Mouse (Mus musculus) forebrain, embryonic 16.5 days (tissue): ENCODE measurements around the gene Olfr1284. TPM values are rescaled to one million over a fixed set of nuclear protein-coding genes. Genes with fewer than 3 reads are reported as not detected.
"Not testable (repeated sequence)": the region's sequence is repeated elsewhere in the genome, so short reads cannot be mapped to it uniquely, and the experiment has no call there.

Experiments
- ATAC-seq: fragments of 200-750 bp; cut with Nextera tagmentation; 2 replicates; pipeline ENCODE4 v1.8.0; 2017; ENCODE audit warnings: mild to moderate bottlenecking, moderate library complexity
- H3K27ac ChIP-seq: fragments of 300-500 bp; sonication (generic); 2 replicates; pipeline ENCODE4 v1.5.1; 2014; ENCODE audit warnings: low read length, control low read depth
- H3K27me3 ChIP-seq: fragments of 300-500 bp; sonication (generic); replicated peaks from 2 replicates; pipeline ENCODE4 v1.6.1; 2014; ENCODE audit warnings: low read length; ENCODE audit not compliant: control insufficient read depth, insufficient read depth
- H3K36me3 ChIP-seq: fragments of 300-500 bp; sonication (generic); 2 replicates; pipeline ENCODE4 v1.6.1; 2014; ENCODE audit not compliant: control insufficient read depth, insufficient read depth
- H3K4me1 ChIP-seq: fragments of 300-500 bp; sonication (generic); replicated peaks from 2 replicates; pipeline ENCODE4 v1.6.1; 2014; ENCODE audit warnings: low read length; ENCODE audit not compliant: control insufficient read depth, insufficient read depth
- H3K4me2 ChIP-seq: fragments of 300-500 bp; sonication (generic); 2 replicates; pipeline ENCODE4 v1.6.1; 2014; ENCODE audit warnings: mild to moderate bottlenecking, low read length, control low read depth
- H3K4me3 ChIP-seq: fragments of 300-500 bp; sonication (generic); replicated peaks from 2 replicates; pipeline ENCODE4 v1.5.1; 2014; ENCODE audit warnings: mild to moderate bottlenecking, low read length, control low read depth
- H3K9ac ChIP-seq: fragments of 300-500 bp; sonication (generic); replicated peaks from 2 replicates; pipeline ENCODE4 v1.6.1; 2014; ENCODE audit warnings: low read depth, low read length, control low read depth
- H3K9me3 ChIP-seq: fragments of 300-500 bp; sonication (generic); 2 replicates; pipeline ENCODE4 v1.6.1; 2016; ENCODE audit warnings: low read length; ENCODE audit not compliant: control insufficient read depth
- WGBS: fragments of 180-500 bp; shearing (Covaris S2); extraction: QIAGEN DNeasy Blood & Tissue Kit; methylation state at CpG from one replicate; pipeline ENCODE4 v1.1.7; 2014; 5-methylcytosine and 5-hydroxymethylcytosine counted together
- polyA plus RNA-seq: library from polyadenylated mRNA; unstranded; fragments of >200 nt; fragmentation: Nextera tagmentation; extraction: Ambion mirVana; gene quantifications from 2 replicates; pipeline ENCODE4 v1.2.1, GENCODE M21; 2015

Gene Olfr1284
- not detected in 2 replicates for polyA plus RNA-seq

- no peaks in the 10 kb centered on the region for H3K4me1 ChIP-seq
- WGBS = 83% methylated on average over 1 of the region's 1 CpGs
- H3K9me3 ChIP-seq = no peaks in the 10 kb centered on the region
- H3K36me3 ChIP-seq = no peaks in the 10 kb centered on the region
- H3K4me2 ChIP-seq = no peak within 1 kb of the TSS
- no peaks in the 10 kb centered on the region for H3K27me3 ChIP-seq
- H3K4me3 ChIP-seq = no peak within 1 kb of the TSS
- H3K27ac ChIP-seq = no peak within 1 kb of the TSS
- no peak for ATAC-seq
- H3K9ac ChIP-seq = no peak within 1 kb of the TSS
These were observed at the start of gene Olfr1284 for GRCm38 (mm10) chr2:111375222-111375621. Gene Olfr1284, plus strand, starts transcription at chr2:111375522.

- Histone ChIP-seq H3K9me3 (no peaks in the 10 kb centered on the region), H3K9ac (no peak within 1 kb of the TSS), H3K27ac (no peak within 1 kb of the TSS), H3K4me1 (no peaks in the 10 kb centered on the region), H3K36me3 (no peaks in the 10 kb centered on the region), H3K4me2 (no peak within 1 kb of the TSS), H3K4me3 (no peak within 1 kb of the TSS), H3K27me3 (no peaks in the 10 kb centered on the region)
- WGBS = 76% methylated on average over 2 of the region's 2 CpGs
- no peak for ATAC-seq
These were observed 49.1 kb upstream of the Olfr1284 start, which contains the start of gene Olfr1281 for GRCm38 (mm10) chr2:111326220-111326619. Gene Olfr1281, plus strand, starts transcription at chr2:111326520.

GRCm38 (mm10) chr2:111333721-111334120 lies 41.6 kb upstream of the Olfr1284 start:
- H3K36me3 ChIP-seq, H3K4me2 ChIP-seq, H3K27ac ChIP-seq, H3K27me3 ChIP-seq, H3K4me3 ChIP-seq, H3K9ac ChIP-seq, H3K4me1 ChIP-seq, H3K9me3 ChIP-seq, ATAC-seq: not testable (repeated sequence)
- WGBS = 89% methylated on average over 5 of the region's 5 CpGs

- Histone ChIP-seq H3K27me3 (no peaks in the 10 kb centered on the region), H3K36me3 (no peaks in the 10 kb centered on the region), H3K4me1 (no peaks in the 10 kb centered on the region), H3K27ac (no peak within 1 kb of the TSS), H3K9ac (no peak within 1 kb of the TSS), H3K4me3 (no peak within 1 kb of the TSS), H3K4me2 (no peak within 1 kb of the TSS), H3K9me3 (no peaks in the 10 kb centered on the region)
- no peak for ATAC-seq
- 81% methylated on average over 2 of the region's 2 CpGs for WGBS
These were observed 39.3 kb upstream of the Olfr1284 start, which contains the start of gene Olfr1282 for GRCm38 (mm10) chr2:111335976-111336375. Gene Olfr1282, minus strand, starts transcription at chr2:111336076.

GRCm38 (mm10) chr2:111366490-111366889 lies 8.8 kb upstream of the Olfr1284 start, which contains the start of gene Olfr1283:
Gene Olfr1283, plus strand, starts transcription at chr2:111366790.
- Histone ChIP-seq H3K27me3 (no peaks in the 10 kb centered on the region), H3K36me3 (no peaks in the 10 kb centered on the region), H3K4me3 (no peak within 1 kb of the TSS), H3K4me2 (no peak within 1 kb of the TSS), H3K27ac (no peak within 1 kb of the TSS), H3K4me1 (no peaks in the 10 kb centered on the region), H3K9ac (no peak within 1 kb of the TSS), H3K9me3 (no peaks in the 10 kb centered on the region)
- 82% methylated on average over 2 of the region's 2 CpGs for WGBS
- ATAC-seq = no peak

GRCm38 (mm10) chr2:111422931-111423330 lies 47.6 kb downstream of the Olfr1284 start, which contains the start of gene Olfr1286:
Gene Olfr1286, minus strand, starts transcription at chr2:111423115.
- Histone ChIP-seq H3K27me3 (no peaks in the 10 kb centered on the region), H3K4me2 (no peak within 1 kb of the TSS), H3K27ac (no peak within 1 kb of the TSS), H3K36me3 (no peaks in the 10 kb centered on the region), H3K4me1 (no peaks in the 10 kb centered on the region), H3K9ac (no peak within 1 kb of the TSS), H3K4me3 (no peak within 1 kb of the TSS), H3K9me3 (no peaks in the 10 kb centered on the region)
- WGBS = 67% methylated on average over 1 of the region's 1 CpGs
- ATAC-seq = no peak

Other genes starting within 250 kb of the Olfr1284 start
- not detected in 2 replicates for gene Gm15130, start 222.6 kb upstream of the Olfr1284 start, polyA plus RNA-seq
- gene 4930430A15Rik, start 145.9 kb upstream of the Olfr1284 start, polyA plus RNA-seq = not detected in 2 replicates
- not detected in 2 replicates for gene Olfr1275, start 140.2 kb upstream of the Olfr1284 start, polyA plus RNA-seq
- not detected in 2 replicates for gene Olfr1276, start 121.0 kb upstream of the Olfr1284 start, polyA plus RNA-seq
- not detected in 2 replicates for gene Olfr1277, start 101.4 kb upstream of the Olfr1284 start, polyA plus RNA-seq
- gene Olfr1278, start 85.4 kb upstream of the Olfr1284 start, polyA plus RNA-seq = not detected in 2 replicates
- gene Olfr1279, start 74.9 kb upstream of the Olfr1284 start, polyA plus RNA-seq = not detected in 2 replicates
- not detected in 2 replicates for gene Olfr1280, start 61.5 kb upstream of the Olfr1284 start, polyA plus RNA-seq
- not detected in 2 replicates for gene Olfr1281, start 49.0 kb upstream of the Olfr1284 start, polyA plus RNA-seq
- not detected in 2 replicates for gene Olfr1282, start 39.4 kb upstream of the Olfr1284 start, polyA plus RNA-seq
- gene Olfr1283, start 8.7 kb upstream of the Olfr1284 start, polyA plus RNA-seq = not detected in 2 replicates
- not detected in 2 replicates for gene Olfr1286, start 47.6 kb downstream of the Olfr1284 start, polyA plus RNA-seq
- gene Olfr1287, start 73.6 kb downstream of the Olfr1284 start, polyA plus RNA-seq = not detected in 2 replicates
- gene Olfr1288, start 98.6 kb downstream of the Olfr1284 start, polyA plus RNA-seq = not detected in 2 replicates
- gene Olfr1289, start 105.3 kb downstream of the Olfr1284 start, polyA plus RNA-seq = not detected in 2 replicates
- not detected in 2 replicates for gene Olfr1290, start 118.3 kb downstream of the Olfr1284 start, polyA plus RNA-seq
- not detected in 2 replicates for gene Olfr1291-ps1, start 121.7 kb downstream of the Olfr1284 start, polyA plus RNA-seq
- gene Olfr1293-ps, start 149.7 kb downstream of the Olfr1284 start, polyA plus RNA-seq = not detected in 2 replicates
- not detected in 2 replicates for gene Olfr1294, start 164.8 kb downstream of the Olfr1284 start, polyA plus RNA-seq
- not detected in 2 replicates for gene Olfr1295, start 194.2 kb downstream of the Olfr1284 start, polyA plus RNA-seq